Mouse (Mus musculus): Measurements from ENCODE around the gene Gm43191. TPM values are rescaled to one million over a fixed set of nuclear protein-coding genes. Genes with fewer than 3 reads are reported as not detected.
A peak's percentile ranks its signal among the peaks of the same experiment; 100 is the strongest.

Gene Gm43191
- polyA plus RNA-seq, 1 experiment = not detected

DNA sequence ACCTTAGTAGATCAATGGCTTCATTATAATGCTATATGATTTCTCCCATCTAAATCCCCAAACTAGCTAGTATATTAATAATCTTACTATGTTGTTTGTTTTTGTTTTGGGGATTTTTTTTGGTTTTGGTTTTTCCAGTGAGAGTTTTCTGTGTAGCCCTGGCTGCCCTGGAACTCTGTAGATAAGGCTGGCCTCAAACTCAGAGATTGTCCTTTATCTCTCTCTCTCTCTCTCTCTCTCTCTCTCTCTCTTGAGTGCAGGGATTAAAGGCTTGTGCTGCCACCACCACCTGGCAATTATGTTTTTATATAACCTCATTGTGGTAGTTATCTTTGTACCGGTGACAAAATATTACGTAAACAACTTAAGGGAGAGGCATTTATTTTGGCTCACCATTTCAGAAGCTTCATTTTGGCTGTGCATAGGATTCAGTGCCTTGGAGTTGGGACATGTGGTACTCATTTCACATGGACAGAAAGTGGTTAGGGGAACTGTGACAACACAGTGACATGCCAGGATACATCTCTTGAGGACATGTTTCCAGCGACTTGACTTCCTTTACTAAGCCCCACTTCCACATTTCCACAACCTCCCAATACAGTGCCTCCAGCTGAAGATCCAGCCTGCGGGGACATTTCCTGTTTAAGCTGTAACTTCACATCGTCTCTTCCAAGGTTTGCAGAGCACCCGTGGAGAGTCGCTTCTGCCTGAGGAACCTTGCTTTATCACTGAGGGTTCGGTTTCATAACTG, 65.6 kb downstream of the Gm43191 start:
- no peaks in the 10 kb centered on the region for H3K9me3 ChIP-seq (ENCODE audit: control insufficient read depth, low read length)
- H3K36me3 ChIP-seq (ENCODE audit: control insufficient read depth) = peaks cover 90% of the 10 kb centered on the region
- TF ChIP-seq TAL1 (IDR thresholded peaks at IDR 0.05; ENCODE audit: low read length) (no peak), GATA1 (IDR thresholded peaks at IDR 0.05; ENCODE audit: low read length) (no peak)
- peaks cover 22% of the 10 kb centered on the region for H3K4me1 ChIP-seq (ENCODE audit: control insufficient read depth)
- no peak overlapping the region for H3K4me3 ChIP-seq (replicated peaks)
- H3K27me3 ChIP-seq (ENCODE audit: control insufficient read depth) = no peaks in the 10 kb centered on the region

DNA sequence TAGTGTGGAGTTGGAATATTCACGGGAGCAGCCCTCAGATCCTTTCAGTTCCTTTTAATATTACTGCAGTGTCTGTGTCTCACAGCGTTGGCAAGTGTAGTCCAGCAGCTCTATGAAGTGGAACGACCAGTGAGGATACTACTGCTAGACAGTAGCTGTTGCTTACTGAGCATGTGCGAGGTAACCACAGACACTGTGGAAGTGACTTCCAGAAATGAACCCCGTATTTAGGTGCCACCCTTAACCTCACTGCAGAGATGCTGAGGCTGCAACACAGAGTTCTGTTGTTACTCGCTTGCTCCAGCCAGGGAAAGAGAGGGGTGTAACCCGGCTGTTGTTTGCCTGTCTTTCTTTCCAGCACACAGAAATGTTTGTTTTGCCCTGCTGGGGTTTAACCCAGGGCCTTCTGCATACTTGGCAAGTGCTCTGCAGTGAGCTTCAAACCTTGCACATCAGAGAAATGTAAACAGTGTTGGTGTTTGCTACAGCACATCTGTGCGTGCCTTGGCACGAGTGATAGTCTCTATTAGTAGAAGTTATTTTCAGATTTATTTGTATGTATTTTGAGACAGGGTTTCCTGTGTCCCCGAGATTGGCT, 66.7 kb downstream of the Gm43191 start, which contains the start of gene Trmt13:
Trmt13 (minus strand) TSS at position 293 of the 598 bp plus-strand sequence.
- Histone ChIP-seq H3K4me1 (ENCODE audit: control insufficient read depth) (peaks cover 16% of the 10 kb centered on the region), H3K9me3 (ENCODE audit: control insufficient read depth, low read length) (no peaks in the 10 kb centered on the region), H3K27me3 (ENCODE audit: control insufficient read depth) (no peaks in the 10 kb centered on the region), H3K4me3 (replicated peaks) (no peak within 1 kb of the TSS), H3K36me3 (ENCODE audit: control insufficient read depth) (peaks cover 89% of the 10 kb centered on the region)
- TF ChIP-seq GATA1 (IDR thresholded peaks at IDR 0.05; ENCODE audit: low read length) (no peak), TAL1 (IDR thresholded peaks at IDR 0.05; ENCODE audit: low read length) (no peak)

DNA sequence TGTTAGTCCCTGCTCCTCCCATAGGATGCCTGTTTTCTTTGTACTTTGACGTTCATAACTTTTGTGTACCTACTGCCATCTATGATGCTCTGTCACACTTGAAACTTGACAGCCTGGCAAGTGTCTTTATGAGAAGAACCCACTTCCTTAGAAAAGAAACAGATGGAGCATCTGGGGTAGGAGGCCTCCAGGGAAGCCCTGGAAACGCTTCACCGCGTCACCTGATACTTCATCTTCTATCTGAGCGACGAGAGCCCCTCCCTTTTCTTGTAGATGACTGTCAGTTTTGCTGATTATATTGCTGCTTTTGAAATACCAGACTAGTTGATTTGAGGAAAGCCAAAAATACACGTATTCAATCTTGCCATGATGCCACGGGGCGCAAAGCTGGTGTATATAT, 76.5 kb downstream of the Gm43191 start:
- Histone ChIP-seq H3K4me3 (replicated peaks) (no peak overlapping the region), H3K9me3 (ENCODE audit: control insufficient read depth, low read length) (no peaks in the 10 kb centered on the region), H3K36me3 (ENCODE audit: control insufficient read depth) (peaks cover 83% of the 10 kb centered on the region), H3K27me3 (ENCODE audit: control insufficient read depth) (no peaks in the 10 kb centered on the region), H3K4me1 (ENCODE audit: control insufficient read depth) (no peaks in the 10 kb centered on the region; the same call in 1 of the 2 replicates)
- TF ChIP-seq GATA1 (IDR thresholded peaks at IDR 0.05; ENCODE audit: low read length) (no peak), TAL1 (IDR thresholded peaks at IDR 0.05; ENCODE audit: low read length) (no peak)

DNA sequence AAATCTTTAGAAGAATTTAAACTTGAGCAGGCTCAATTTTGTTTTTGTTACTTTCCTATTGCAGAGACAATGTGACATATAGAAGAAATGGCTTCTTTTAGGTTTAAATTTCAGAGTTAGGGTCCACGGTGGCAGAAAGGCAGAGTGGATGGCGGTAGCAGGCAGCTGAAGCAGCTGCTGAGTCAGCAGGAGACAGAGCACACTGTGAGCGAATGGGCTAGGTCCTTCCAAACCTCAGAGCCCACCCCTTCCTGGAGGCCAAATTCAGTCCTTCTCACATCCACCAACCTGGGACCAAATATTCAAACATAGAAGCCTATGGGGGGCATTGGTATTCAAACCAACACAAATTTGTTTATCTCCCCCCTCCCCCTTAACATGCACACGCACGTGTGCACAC, 79.3 kb downstream of the Gm43191 start:
- Histone ChIP-seq H3K36me3 (ENCODE audit: control insufficient read depth) (peaks cover 79% of the 10 kb centered on the region), H3K4me1 (ENCODE audit: control insufficient read depth) (peaks cover 13% of the 10 kb centered on the region), H3K9me3 (ENCODE audit: control insufficient read depth, low read length) (no peaks in the 10 kb centered on the region), H3K27me3 (ENCODE audit: control insufficient read depth) (no peaks in the 10 kb centered on the region), H3K4me3 (replicated peaks) (no peak overlapping the region)
- TF ChIP-seq GATA1 (IDR thresholded peaks at IDR 0.05; ENCODE audit: low read length) (no peak), TAL1 (IDR thresholded peaks at IDR 0.05; ENCODE audit: low read length) (no peak)

DNA sequence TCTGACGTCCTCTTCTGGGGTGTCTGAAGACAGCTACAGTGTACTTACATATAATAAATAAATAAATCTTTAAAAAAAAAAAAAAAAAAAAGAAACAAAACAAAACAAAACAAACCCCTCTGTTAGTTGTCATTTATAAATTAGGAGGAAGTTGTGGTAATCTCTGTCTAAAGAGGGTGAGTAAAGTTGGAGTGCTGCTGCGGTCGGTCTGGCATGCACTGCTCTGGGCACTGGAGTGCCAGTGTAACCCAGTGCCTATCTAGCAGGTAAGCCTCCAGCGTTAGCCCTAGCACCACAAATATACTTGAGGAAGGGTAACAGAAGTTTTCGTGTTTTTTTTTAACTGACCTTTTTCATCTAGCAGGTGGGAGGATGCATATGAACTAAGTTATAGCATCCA, 80.1 kb downstream of the Gm43191 start:
- Histone ChIP-seq H3K4me3 (replicated peaks) (no peak overlapping the region), H3K4me1 (ENCODE audit: control insufficient read depth) (peaks cover 21% of the 10 kb centered on the region), H3K27me3 (ENCODE audit: control insufficient read depth) (no peaks in the 10 kb centered on the region), H3K9me3 (ENCODE audit: control insufficient read depth, low read length) (no peaks in the 10 kb centered on the region), H3K36me3 (ENCODE audit: control insufficient read depth) (peaks cover 73% of the 10 kb centered on the region)
- TF ChIP-seq GATA1 (IDR thresholded peaks at IDR 0.05; ENCODE audit: low read length) (no peak), TAL1 (IDR thresholded peaks at IDR 0.05; ENCODE audit: low read length) (no peak)

DNA sequence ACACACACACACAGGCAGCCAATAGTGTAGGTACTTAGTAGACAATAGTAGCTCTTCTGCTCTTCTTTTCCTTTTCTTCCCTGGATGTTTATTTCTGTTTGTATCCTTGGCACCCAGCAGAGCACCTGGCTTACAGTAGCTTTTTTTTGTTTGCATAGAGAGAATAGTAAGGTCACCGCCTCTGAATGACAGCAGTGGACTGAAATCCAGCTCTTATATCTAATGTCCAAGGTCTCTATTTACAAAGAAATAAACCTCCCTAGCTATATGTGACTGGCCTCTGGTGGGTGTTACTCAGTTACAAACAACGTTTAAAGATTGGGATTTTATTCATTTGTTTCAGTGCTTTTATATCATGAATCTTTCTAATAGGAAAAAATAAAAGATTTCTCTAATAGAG, 81.4 kb downstream of the Gm43191 start:
- H3K27me3 ChIP-seq (ENCODE audit: control insufficient read depth) = no peaks in the 10 kb centered on the region
- TF ChIP-seq TAL1 (IDR thresholded peaks at IDR 0.05; ENCODE audit: low read length) = no peak
- no peak for TF ChIP-seq GATA1 (IDR thresholded peaks at IDR 0.05; ENCODE audit: low read length)
- H3K4me3 ChIP-seq (replicated peaks) = no peak overlapping the region
- peaks cover 25% of the 10 kb centered on the region for H3K4me1 ChIP-seq (ENCODE audit: control insufficient read depth)
- H3K36me3 ChIP-seq (ENCODE audit: control insufficient read depth) = peaks cover 62% of the 10 kb centered on the region
- no peaks in the 10 kb centered on the region for H3K9me3 ChIP-seq (ENCODE audit: control insufficient read depth, low read length)

DNA sequence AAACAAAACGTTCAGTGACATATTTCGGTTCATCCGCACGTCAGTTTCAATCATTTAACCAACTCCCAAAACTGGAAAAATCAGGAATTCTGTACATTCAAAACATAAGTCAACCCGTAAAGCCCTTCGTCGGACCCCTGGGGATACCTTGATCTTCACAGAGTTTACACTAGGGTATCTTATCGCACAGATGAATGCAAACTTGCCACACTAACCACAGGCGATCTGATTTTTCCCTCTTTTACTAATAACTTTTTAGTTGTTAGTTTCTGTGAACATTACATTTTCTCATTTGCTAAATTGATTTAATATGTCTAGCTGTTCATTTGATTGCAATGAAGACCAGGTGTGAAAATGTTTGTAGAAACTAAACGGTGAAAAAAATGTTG, 85.5 kb downstream of the Gm43191 start:
- no peaks in the 10 kb centered on the region for H3K9me3 ChIP-seq (ENCODE audit: control insufficient read depth, low read length)
- peaks cover 40% of the 10 kb centered on the region for H3K36me3 ChIP-seq (ENCODE audit: control insufficient read depth)
- TF ChIP-seq TAL1 (IDR thresholded peaks at IDR 0.05; ENCODE audit: low read length) (no peak), GATA1 (IDR thresholded peaks at IDR 0.05; ENCODE audit: low read length) (no peak)
- no peaks in the 10 kb centered on the region for H3K27me3 ChIP-seq (ENCODE audit: control insufficient read depth)
- peak overlapping the region; percentile 74 for H3K4me3 ChIP-seq (replicated peaks)
- H3K4me1 ChIP-seq (ENCODE audit: control insufficient read depth) = peaks cover 35% of the 10 kb centered on the region

DNA sequence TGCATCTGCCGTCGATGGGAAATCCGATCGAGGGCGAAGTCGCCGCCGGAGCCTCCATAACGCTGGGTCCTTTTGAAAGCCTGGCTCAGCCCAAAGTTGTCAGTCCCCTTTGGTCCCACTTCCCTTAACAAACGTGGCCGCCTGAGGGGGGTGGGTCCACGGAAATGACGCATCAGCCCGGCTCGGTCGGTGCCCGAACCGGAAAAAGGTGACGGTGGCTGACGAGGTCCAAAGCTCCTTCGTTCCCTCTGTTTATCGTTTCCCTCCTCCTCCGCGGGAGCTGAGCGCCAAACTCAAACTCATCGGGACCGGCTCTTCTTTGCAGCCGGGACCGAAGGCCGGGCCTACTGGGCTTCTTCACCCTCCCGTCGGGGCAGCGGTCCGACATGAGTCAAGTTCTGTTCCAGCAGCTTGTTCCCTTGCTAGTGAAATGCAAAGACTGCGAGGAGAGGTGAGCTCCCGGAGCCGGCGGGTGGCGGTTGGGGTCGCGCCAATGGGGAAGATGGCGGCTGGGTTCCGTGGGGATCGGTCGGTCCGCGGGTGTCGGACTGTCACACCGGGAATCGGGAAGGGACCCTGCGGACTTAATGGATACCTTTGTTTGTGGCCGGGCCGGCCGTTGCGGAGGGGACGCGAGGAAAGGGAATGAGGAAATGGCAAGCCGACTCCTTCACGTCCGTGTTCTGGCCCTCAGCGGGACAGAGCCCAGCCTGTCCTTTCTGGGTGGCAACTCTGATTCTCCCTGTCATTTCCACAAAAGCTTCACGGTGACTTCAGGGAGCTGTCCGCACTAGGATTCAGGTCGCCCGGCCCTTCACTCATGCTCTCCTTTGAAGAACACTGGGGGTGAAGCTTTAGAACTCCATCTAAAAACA, 86.1 kb downstream of the Gm43191 start, which contains the start of gene Sass6:
Sass6 (plus strand) TSS at position 255 of the 875 bp plus-strand sequence.
- H3K27me3 ChIP-seq (ENCODE audit: control insufficient read depth) = no peaks in the 10 kb centered on the region
- TF ChIP-seq TAL1 (IDR thresholded peaks at IDR 0.05; ENCODE audit: low read length) (no peak), GATA1 (IDR thresholded peaks at IDR 0.05; ENCODE audit: low read length) (no peak)
- peaks cover 35% of the 10 kb centered on the region for H3K4me1 ChIP-seq (ENCODE audit: control insufficient read depth)
- H3K4me3 ChIP-seq (replicated peaks) = peak within 1 kb of the TSS; percentile 74
- no peaks in the 10 kb centered on the region for H3K9me3 ChIP-seq (ENCODE audit: control insufficient read depth, low read length)
- peaks cover 44% of the 10 kb centered on the region for H3K36me3 ChIP-seq (ENCODE audit: control insufficient read depth)
